Mouse (Mus musculus): ENCODE results near the gene Dst.

DNA sequence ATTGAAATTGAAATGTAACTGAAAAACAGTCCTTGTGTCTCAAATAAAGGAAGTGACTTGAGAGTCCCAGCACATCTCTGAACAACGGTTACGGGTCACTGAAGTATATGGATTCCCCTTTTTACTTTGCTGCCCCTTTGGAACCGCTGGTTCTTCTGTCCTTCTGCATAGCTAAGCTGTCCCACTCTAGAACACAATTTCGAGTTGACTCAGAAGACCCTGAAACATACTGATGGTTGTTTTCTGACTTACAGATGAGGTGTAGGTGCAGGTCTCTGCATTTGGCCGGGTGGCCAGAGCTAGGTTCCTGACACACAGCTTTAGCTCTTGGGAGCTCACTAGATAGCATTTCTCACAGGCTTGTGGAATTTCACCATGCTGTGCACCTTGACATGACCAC is 244.7 kb downstream of the Dst start:
- TF ChIP-seq CTCF (conservative IDR thresholded peaks at IDR 0.05; ENCODE audit: insufficient read depth, insufficient read length, low read depth, low read length) (no peak), POLR2A (IDR thresholded peaks at IDR 0.05; ENCODE audit: low read depth, low read length) (no peak)

Measured in kidney, adult 2 months (tissue).